Mouse (Mus musculus): ENCODE results near the gene Hist1h2af. TPM values are rescaled to one million over a fixed set of nuclear protein-coding genes. Genes with fewer than 3 reads are reported as not detected.
"Not testable (repeated sequence)": the region's sequence is repeated elsewhere in the genome, so short reads cannot be mapped to it uniquely, and the experiment has no call there.

Gene Hist1h2af
- polyA plus RNA-seq, 1 experiment from 2014 or later = 8.4 TPM

DNA sequence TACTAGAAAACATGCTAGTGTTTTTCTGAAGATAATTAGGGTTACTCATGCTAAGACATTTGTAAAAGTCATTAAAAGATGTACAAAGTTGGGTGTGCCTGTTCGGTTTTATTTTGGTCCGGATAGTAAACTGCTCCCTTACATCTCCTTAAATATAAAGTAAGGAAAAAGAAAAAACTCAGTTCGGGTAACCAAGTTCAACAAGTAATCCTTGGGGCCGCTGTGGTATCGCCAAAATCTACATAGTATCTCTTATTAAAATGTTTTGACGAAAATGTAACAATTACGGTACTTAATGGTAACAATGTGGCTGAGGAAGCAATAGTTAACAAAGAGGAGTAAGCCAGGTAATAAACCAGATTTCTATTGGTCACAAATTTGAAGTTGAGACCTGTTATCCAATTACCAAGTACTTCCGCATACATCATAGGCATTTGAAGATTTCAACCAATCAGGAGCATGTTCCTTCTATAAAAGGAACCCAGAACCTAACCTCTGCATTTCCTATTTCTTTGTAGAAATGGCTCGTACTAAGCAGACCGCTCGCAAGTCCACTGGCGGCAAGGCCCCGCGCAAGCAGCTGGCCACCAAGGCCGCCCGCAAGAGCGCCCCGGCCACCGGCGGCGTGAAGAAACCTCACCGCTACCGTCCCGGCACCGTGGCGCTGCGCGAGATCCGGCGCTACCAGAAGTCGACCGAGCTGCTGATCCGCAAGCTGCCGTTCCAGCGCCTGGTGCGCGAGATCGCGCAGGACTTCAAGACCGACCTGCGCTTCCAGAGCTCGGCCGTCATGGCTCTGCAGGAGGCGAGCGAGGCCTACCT lies 10.5 kb downstream of the Hist1h2af start, which contains the start of gene Hist1h3f:
Gene Hist1h3f, plus strand, starts transcription at position 88 of the 822 bp plus-strand sequence.
- ATAC-seq (ENCODE audit: low FRiP score) (peak; percentile 94), DNase-seq (ENCODE audit: low spot score) (peak; percentile 88)
- Histone ChIP-seq H3K4me1 (replicated peaks; ENCODE audit: control insufficient read depth, insufficient read depth, low read length) (no peaks in the 10 kb centered on the region), H3K36me3 (ENCODE audit: control insufficient read depth, insufficient read depth, low read length) (no peaks in the 10 kb centered on the region), H3K9me3 (ENCODE audit: control insufficient read depth, low read length) (no peaks in the 10 kb centered on the region), H3K27ac (ENCODE audit: low read depth, low read length) (peak within 1 kb of the TSS; percentile 86), H3K4me2 (replicated peaks; ENCODE audit: low read depth, low read length) (peak within 1 kb of the TSS; percentile 67), H3K27me3 (ENCODE audit: control insufficient read depth, insufficient read depth, low read length) (no peaks in the 10 kb centered on the region), H3K4me3 (ENCODE audit: low read depth, low read length) (peak within 1 kb of the TSS; percentile 40), H3K9ac (ENCODE audit: low read depth, low read length) (peak within 1 kb of the TSS; percentile 64)
- under 1% methylated on average over 14 of the region's 45 CpGs for WGBS

DNA sequence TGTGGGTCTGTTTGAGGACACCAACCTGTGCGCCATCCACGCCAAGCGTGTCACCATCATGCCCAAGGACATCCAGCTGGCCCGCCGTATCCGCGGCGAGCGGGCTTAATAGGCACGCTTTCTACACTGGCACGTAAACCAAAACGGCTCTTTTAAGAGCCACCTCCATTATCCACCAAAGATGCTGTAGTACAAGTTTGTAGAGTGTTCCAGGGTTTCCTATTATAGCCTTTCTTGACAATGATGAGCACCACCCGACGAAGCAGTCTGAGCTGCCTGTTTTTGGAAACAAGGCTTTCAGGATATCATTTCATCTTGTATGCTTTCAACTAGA lies 11.0 kb downstream of the Hist1h2af start:
- not testable (repeated sequence) for ATAC-seq (ENCODE audit: low FRiP score); H3K9me3 ChIP-seq (ENCODE audit: control insufficient read depth, low read length); H3K36me3 ChIP-seq (ENCODE audit: control insufficient read depth, insufficient read depth, low read length); H3K4me1 ChIP-seq (replicated peaks; ENCODE audit: control insufficient read depth, insufficient read depth, low read length); H3K27me3 ChIP-seq (ENCODE audit: control insufficient read depth, insufficient read depth, low read length); DNase-seq (ENCODE audit: low spot score); H3K9ac ChIP-seq (ENCODE audit: low read depth, low read length); H3K27ac ChIP-seq (ENCODE audit: low read depth, low read length)
- Histone ChIP-seq H3K4me3 (ENCODE audit: low read depth, low read length) (peak overlapping the region; percentile 39), H3K4me2 (replicated peaks; ENCODE audit: low read depth, low read length) (peak overlapping the region; percentile 32; the same call in 1 of the 2 replicates)
- 0% methylated on average over 3 of the region's 14 CpGs for WGBS

DNA sequence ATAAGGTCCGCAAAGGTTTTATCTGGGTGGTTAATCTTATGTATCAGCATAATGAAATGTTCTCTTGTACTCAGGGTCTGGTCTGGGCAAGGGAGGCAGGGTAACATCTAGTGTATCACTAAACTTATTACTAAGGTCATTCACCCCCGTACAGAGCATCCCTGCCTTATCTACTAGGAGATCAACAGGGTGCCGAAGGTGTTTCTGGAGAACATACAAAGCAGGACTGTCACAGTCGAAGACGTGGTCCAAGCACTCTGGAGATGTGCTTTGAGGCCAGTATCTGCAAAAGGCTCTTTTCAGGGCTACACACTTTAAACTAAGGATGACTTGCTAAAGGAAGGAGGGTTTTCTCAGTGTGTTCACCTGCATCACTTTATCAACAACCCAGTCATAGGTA lies 13.0 kb downstream of the Hist1h2af start:
- Histone ChIP-seq H3K4me3 (ENCODE audit: low read depth, low read length) (no peak overlapping the region), H3K27me3 (ENCODE audit: control insufficient read depth, insufficient read depth, low read length) (no peaks in the 10 kb centered on the region), H3K9ac (ENCODE audit: low read depth, low read length) (no peak overlapping the region), H3K4me1 (replicated peaks; ENCODE audit: control insufficient read depth, insufficient read depth, low read length) (no peaks in the 10 kb centered on the region), H3K9me3 (ENCODE audit: control insufficient read depth, low read length) (no peaks in the 10 kb centered on the region), H3K4me2 (replicated peaks; ENCODE audit: low read depth, low read length) (no peak overlapping the region), H3K27ac (ENCODE audit: low read depth, low read length) (no peak overlapping the region; the same call in 1 of the 2 replicates), H3K36me3 (ENCODE audit: control insufficient read depth, insufficient read depth, low read length) (no peaks in the 10 kb centered on the region)
- no peak for ATAC-seq (ENCODE audit: low FRiP score)
- no peak for DNase-seq (ENCODE audit: low spot score)
- WGBS = 76% methylated on average over 5 of the region's 5 CpGs

DNA sequence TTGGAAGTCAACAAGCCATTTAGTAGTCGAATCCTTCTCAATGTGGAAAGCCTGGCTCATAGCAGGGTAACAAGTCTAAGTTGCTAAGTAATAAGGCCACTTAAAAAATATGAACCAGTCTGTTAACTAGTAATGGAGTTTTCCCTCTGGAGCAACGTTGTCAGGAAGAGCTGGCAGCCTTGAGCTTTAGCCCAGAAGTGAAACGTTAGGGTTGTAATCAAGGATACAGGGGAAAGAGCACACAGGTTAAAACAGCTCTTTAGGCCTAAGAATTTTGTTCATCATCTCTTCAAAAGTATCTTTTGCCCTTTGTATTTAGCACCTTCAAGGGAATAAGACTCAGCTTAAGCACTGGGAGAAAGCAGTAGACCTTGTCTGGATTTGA lies 17.0 kb downstream of the Hist1h2af start:
- H3K9me3 ChIP-seq (ENCODE audit: control insufficient read depth, low read length) = no peaks in the 10 kb centered on the region
- H3K4me1 ChIP-seq (replicated peaks; ENCODE audit: control insufficient read depth, insufficient read depth, low read length) = no peaks in the 10 kb centered on the region
- DNase-seq (ENCODE audit: low spot score) (peak; percentile 61), ATAC-seq (ENCODE audit: low FRiP score) (no peak)
- H3K27ac ChIP-seq (ENCODE audit: low read depth, low read length) = peak overlapping the region; percentile 84
- peak overlapping the region; percentile 34 for H3K4me3 ChIP-seq (ENCODE audit: low read depth, low read length)
- peak overlapping the region; percentile 43 for H3K4me2 ChIP-seq (replicated peaks; ENCODE audit: low read depth, low read length)
- no peaks in the 10 kb centered on the region for H3K27me3 ChIP-seq (ENCODE audit: control insufficient read depth, insufficient read depth, low read length)
- H3K9ac ChIP-seq (ENCODE audit: low read depth, low read length) = peak overlapping the region; percentile 58
- H3K36me3 ChIP-seq (ENCODE audit: control insufficient read depth, insufficient read depth, low read length) = no peaks in the 10 kb centered on the region
- WGBS = 7% methylated on average over 3 of the region's 3 CpGs

DNA sequence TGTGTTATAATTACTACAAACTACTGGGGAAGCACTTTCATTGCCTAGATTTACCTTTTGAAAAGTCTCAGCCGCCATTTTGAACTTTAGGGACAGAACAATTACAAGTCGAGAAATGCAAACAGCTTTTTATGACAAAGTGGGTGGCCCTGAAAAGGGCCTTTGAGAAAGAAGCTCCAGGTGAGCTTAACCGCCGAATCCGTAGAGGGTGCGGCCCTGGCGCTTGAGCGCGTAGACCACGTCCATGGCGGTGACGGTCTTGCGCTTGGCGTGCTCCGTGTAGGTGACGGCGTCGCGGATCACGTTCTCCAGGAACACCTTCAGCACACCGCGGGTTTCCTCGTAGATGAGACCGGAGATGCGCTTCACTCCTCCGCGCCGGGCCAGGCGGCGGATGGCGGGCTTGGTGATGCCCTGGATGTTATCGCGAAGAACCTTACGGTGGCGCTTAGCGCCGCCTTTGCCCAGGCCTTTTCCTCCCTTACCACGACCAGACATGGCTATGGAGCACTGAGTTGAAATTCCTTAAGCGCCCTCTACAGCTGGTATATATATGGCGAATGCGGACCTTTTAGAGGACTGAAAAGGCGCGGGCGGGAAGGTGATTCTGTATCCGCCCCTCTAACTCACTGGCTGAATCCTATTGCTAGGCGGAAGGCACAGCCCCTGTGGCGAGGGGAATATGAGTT lies 17.6 kb downstream of the Hist1h2af start, which contains the start of gene Hist1h4f:
Gene Hist1h4f, minus strand, starts transcription at position 503 of the 689 bp plus-strand sequence.
- not testable (repeated sequence) for H3K4me1 ChIP-seq (replicated peaks; ENCODE audit: control insufficient read depth, insufficient read depth, low read length); H3K9me3 ChIP-seq (ENCODE audit: control insufficient read depth, low read length); H3K27me3 ChIP-seq (ENCODE audit: control insufficient read depth, insufficient read depth, low read length); H3K36me3 ChIP-seq (ENCODE audit: control insufficient read depth, insufficient read depth, low read length)
- under 1% methylated on average over 46 of the region's 47 CpGs for WGBS
- Histone ChIP-seq H3K4me3 (ENCODE audit: low read depth, low read length) (peak within 1 kb of the TSS; percentile 34), H3K9ac (ENCODE audit: low read depth, low read length) (peak within 1 kb of the TSS; percentile 58), H3K27ac (ENCODE audit: low read depth, low read length) (peak within 1 kb of the TSS; percentile 84), H3K4me2 (replicated peaks; ENCODE audit: low read depth, low read length) (peak within 1 kb of the TSS; percentile 43)
- ATAC-seq (ENCODE audit: low FRiP score) (peak; percentile 86), DNase-seq (ENCODE audit: low spot score) (peak; percentile 94)

DNA sequence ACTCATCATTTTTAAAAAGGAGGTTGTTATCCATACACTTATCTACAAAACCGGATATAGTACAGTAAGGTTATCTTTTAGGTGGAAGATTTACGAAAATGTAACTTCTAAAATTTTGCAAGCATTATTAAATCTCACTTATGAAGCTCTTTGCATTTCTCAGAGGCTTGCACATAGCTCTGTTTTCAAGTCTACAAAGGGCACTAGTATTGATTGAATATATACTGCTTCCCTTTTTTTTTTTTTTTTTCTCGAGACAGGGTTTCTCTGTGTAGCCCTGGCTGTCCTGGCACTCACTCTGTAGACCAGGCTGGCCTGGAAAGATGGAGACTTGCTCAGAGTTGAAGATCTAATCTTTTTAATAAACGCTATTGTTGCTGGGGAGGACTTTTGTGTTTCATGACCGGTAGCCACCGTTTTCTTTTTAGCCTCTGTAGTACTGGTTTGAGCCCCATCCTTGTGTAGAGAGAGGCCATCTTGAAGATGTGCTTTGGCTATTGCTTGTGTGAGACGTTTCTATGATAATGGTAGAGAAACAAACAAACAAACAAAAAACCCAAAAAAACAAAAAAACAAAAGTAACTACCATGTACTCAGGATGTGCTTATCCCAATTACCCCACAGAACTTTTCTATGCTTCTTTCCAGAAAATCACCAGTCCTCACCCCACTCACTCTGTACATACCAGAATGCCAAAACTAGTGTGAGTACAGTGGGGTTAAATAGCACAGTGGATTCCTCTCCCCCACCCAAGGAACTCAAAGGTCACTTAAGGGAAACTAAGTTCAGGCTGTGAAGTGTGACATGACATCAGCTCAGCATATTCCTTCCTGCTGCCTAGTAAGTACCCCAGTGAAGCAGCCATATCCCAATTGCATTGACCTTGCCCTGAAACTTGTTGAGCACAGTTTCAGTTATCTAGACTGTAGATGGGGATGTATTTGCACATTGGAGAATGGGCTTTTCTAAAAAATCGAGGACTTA lies 18.5 kb downstream of the Hist1h2af start:
- ATAC-seq (ENCODE audit: low FRiP score) = no peak
- 55% methylated on average over 8 of the region's 8 CpGs for WGBS
- H3K36me3 ChIP-seq (ENCODE audit: control insufficient read depth, insufficient read depth, low read length) = no peaks in the 10 kb centered on the region
- H3K9me3 ChIP-seq (ENCODE audit: control insufficient read depth, low read length) = no peaks in the 10 kb centered on the region
- H3K4me3 ChIP-seq (ENCODE audit: low read depth, low read length) = peak overlapping the region; percentile 34; the same call in 1 of the 2 replicates
- no peaks in the 10 kb centered on the region for H3K4me1 ChIP-seq (replicated peaks; ENCODE audit: control insufficient read depth, insufficient read depth, low read length)
- H3K27ac ChIP-seq (ENCODE audit: low read depth, low read length) = peak overlapping the region; percentile 84
- peak overlapping the region; percentile 43 for H3K4me2 ChIP-seq (replicated peaks; ENCODE audit: low read depth, low read length)
- H3K9ac ChIP-seq (ENCODE audit: low read depth, low read length) = no peak overlapping the region
- DNase-seq (ENCODE audit: low spot score) = no peak
- H3K27me3 ChIP-seq (ENCODE audit: control insufficient read depth, insufficient read depth, low read length) = no peaks in the 10 kb centered on the region

DNA sequence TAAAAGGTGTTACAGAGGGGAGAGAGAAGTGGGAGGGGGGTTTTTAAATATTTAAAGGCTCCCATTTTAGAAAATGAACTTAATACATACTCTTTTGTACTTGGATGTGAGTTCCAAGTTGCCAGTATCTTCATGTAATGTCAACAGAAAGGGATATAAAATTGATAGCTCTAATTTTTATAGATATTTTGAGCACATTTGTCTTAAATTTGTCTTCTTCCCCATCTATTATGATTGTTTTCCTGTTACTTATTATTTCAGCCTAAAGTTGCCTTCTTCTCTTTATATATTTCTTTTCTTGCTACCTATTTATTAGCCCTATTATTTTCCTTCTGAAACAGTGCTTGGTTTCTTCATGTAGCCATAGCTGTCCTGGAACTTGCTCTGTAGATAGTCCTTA lies 19.3 kb downstream of the Hist1h2af start, which contains the start of gene Hist1h1d:
Gene Hist1h1d, plus strand, starts transcription at position 301 of the 400 bp plus-strand sequence.
- H3K4me3 ChIP-seq (ENCODE audit: low read depth, low read length) = no peak within 1 kb of the TSS
- ATAC-seq (ENCODE audit: low FRiP score) = no peak
- H3K27ac ChIP-seq (ENCODE audit: low read depth, low read length) = peak within 1 kb of the TSS; percentile 84
- H3K36me3 ChIP-seq (ENCODE audit: control insufficient read depth, insufficient read depth, low read length) = no peaks in the 10 kb centered on the region
- no peak within 1 kb of the TSS for H3K9ac ChIP-seq (ENCODE audit: low read depth, low read length)
- H3K4me2 ChIP-seq (replicated peaks; ENCODE audit: low read depth, low read length) = no peak within 1 kb of the TSS
- no peaks in the 10 kb centered on the region for H3K27me3 ChIP-seq (ENCODE audit: control insufficient read depth, insufficient read depth, low read length)
- no peaks in the 10 kb centered on the region for H3K9me3 ChIP-seq (ENCODE audit: control insufficient read depth, low read length)
- no peak for DNase-seq (ENCODE audit: low spot score)
- H3K4me1 ChIP-seq (replicated peaks; ENCODE audit: control insufficient read depth, insufficient read depth, low read length) = no peaks in the 10 kb centered on the region

DNA sequence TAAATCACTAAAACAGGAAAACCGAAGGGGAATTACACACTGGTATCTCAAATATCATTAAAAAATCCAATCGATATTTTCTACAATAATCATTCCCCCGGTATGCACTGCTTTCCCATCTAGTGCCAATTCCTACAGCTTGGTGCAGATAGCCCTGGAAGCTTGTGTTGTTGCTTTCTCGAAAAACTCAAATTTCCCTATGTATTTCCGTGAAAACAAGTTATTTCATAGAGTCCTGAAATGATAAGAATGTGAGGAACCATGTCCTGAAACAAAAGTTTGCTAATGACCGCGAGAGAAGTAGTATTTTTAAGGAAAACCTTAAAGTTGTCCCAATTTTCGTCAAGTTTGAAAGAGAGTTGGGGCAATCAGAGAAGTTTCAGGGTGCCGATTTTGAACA lies 20.7 kb downstream of the Hist1h2af start:
- Histone ChIP-seq H3K9ac (ENCODE audit: low read depth, low read length) (peak overlapping the region; percentile 90), H3K4me2 (replicated peaks; ENCODE audit: low read depth, low read length) (peak overlapping the region; percentile 98), H3K27me3 (ENCODE audit: control insufficient read depth, insufficient read depth, low read length) (no peaks in the 10 kb centered on the region), H3K4me3 (ENCODE audit: low read depth, low read length) (peak overlapping the region; percentile 57), H3K9me3 (ENCODE audit: control insufficient read depth, low read length) (no peaks in the 10 kb centered on the region), H3K27ac (ENCODE audit: low read depth, low read length) (peak overlapping the region; percentile 97), H3K36me3 (ENCODE audit: control insufficient read depth, insufficient read depth, low read length) (no peaks in the 10 kb centered on the region), H3K4me1 (replicated peaks; ENCODE audit: control insufficient read depth, insufficient read depth, low read length) (no peaks in the 10 kb centered on the region)
- no peak for ATAC-seq (ENCODE audit: low FRiP score)
- WGBS = 26% methylated on average over 9 of the region's 9 CpGs
- no peak for DNase-seq (ENCODE audit: low spot score)

All from hindbrain, embryonic 11.5 days (tissue).